Mouse (Mus musculus): ENCODE results near the gene Flot2.
"Not testable (repeated sequence)": the region's sequence is repeated elsewhere in the genome, so short reads cannot be mapped to it uniquely, and the experiment has no call there.

Gene Flot2

GRCm38 (mm10) chr11:78037831-78038752 is at the start of gene Flot2:
Gene Flot2 (plus strand): TSS chr11:78037931.
- in situ Hi-C loops (cut with MboI, MseI): no loop called here

GRCm38 (mm10) chr11:77989071-77989690 is 48.5 kb upstream of the Flot2 start:
- in situ Hi-C loops (cut with MboI, MseI): loop anchor here (5.0 kb wide), 1 partner anchor 43 kb away; the partner anchor contains the start of gene Dhrs13

- in situ Hi-C loops (cut with MboI, MseI): no loop called here
Measured at GRCm38 (mm10) chr11:77995556-77995955, 42.2 kb upstream of the Flot2 start.

- in situ Hi-C loops (cut with MboI, MseI): no loop called here
Measured at GRCm38 (mm10) chr11:78006446-78006845, 31.3 kb upstream of the Flot2 start.

- in situ Hi-C loops (cut with MboI, MseI): loop anchor here (10.0 kb wide), 1 partner anchor 445 kb away; no protein-coding TSS in a partner anchor
Measured at GRCm38 (mm10) chr11:78019676-78020075, 18.1 kb upstream of the Flot2 start.

- in situ Hi-C loops (cut with MboI, MseI): no loop called here
Measured at GRCm38 (mm10) chr11:78023607-78024006, 14.1 kb upstream of the Flot2 start.

- in situ Hi-C loops (cut with MboI, MseI): no loop called here
Measured at GRCm38 (mm10) chr11:78029240-78029639, 8.5 kb upstream of the Flot2 start.

- in situ Hi-C loops (cut with MboI, MseI): loop anchor here (5.0 kb wide), 1 partner anchor 43 kb away; no protein-coding TSS in a partner anchor
Measured at GRCm38 (mm10) chr11:78030600-78030999, 7.1 kb upstream of the Flot2 start.

GRCm38 (mm10) chr11:78031389-78031788 is 6.3 kb upstream of the Flot2 start:
- in situ Hi-C loops (cut with MboI, MseI): loop anchor here (5.0 kb wide), 1 partner anchor 44 kb away; no protein-coding TSS in a partner anchor

GRCm38 (mm10) chr11:78031947-78032808 is 5.6 kb upstream of the Flot2 start, which contains the start of gene Dhrs13:
Gene Dhrs13 (plus strand): TSS chr11:78032280.
- in situ Hi-C loops (cut with MboI, MseI): loop anchor here (5.0 kb wide), 1 partner anchor 45 kb away; no protein-coding TSS in a partner anchor

GRCm38 (mm10) chr11:78032809-78033195 is 4.9 kb upstream of the Flot2 start:
- in situ Hi-C loops (cut with MboI, MseI): loop anchor here (5.0 kb wide), 1 partner anchor 46 kb away; no protein-coding TSS in a partner anchor

GRCm38 (mm10) chr11:78033931-78034617 is 3.7 kb upstream of the Flot2 start:
- in situ Hi-C loops (cut with MboI, MseI): loop anchor here (5.0 kb wide), 1 partner anchor 47 kb away; no protein-coding TSS in a partner anchor

- in situ Hi-C loops (cut with MboI, MseI): no loop called here
Measured at GRCm38 (mm10) chr11:78036791-78037190, 940 bp upstream of the Flot2 start.

GRCm38 (mm10) chr11:78040878-78041277 is 3.1 kb downstream of the Flot2 start:
- in situ Hi-C loops (cut with MboI, MseI): no loop called here

- in situ Hi-C loops (cut with MboI, MseI): not testable (repeated sequence)
Measured at GRCm38 (mm10) chr11:78042290-78042870, 4.6 kb downstream of the Flot2 start.

GRCm38 (mm10) chr11:78044758-78045251 is 7.1 kb downstream of the Flot2 start:
- in situ Hi-C loops (cut with MboI, MseI): no loop called here

- in situ Hi-C loops (cut with MboI, MseI): not testable (repeated sequence)
Measured at GRCm38 (mm10) chr11:78048637-78049036, 10.9 kb downstream of the Flot2 start.

GRCm38 (mm10) chr11:78053078-78053477 is 15.3 kb downstream of the Flot2 start:
- in situ Hi-C loops (cut with MboI, MseI): no loop called here

- in situ Hi-C loops (cut with MboI, MseI): loop anchor here (5.0 kb wide), 1 partner anchor 90 kb away; no protein-coding TSS in a partner anchor
Measured at GRCm38 (mm10) chr11:78056946-78057345, 19.2 kb downstream of the Flot2 start.
